11 mouse cellular contexts compared by ENCODE assay signal in the genomic region with DNA sequence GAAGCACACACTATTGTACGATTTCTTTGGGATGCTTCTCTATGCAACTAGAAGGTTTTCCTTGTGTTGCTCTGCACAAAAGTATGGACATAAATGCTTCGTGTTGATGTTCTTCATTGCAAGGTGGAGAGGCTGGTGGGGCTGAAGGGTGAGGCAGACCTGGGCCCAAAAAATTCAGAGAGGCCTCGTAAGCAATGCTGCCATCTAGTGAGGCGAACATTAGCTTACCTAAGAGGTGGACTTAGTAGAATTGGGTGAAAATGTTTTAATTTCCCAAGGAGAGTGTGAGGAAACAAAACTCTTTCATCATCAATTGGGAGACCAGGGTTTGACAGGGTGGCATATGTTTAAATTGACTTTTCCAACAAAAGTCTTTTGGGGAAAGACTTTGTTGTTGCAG.
DNase-seq lines count a peak whose midpoint lies in the region; ATAC-seq and TF ChIP-seq lines count a peak whose summit lies in the region.
"Had no signal": no experiment of that assay in that cellular context is flagged by ENCODE, and none has a peak within 500 bp of the region (broad histone marks: within the 10 kb centered on the region; RNA-seq: fewer than 3 reads in every experiment).

No protein-coding gene starts in this region.

- H3K27me3 ChIP-seq in hindbrain, postnatal 0 days (ENCODE audit: insufficient read depth, low read length): no peaks in the 10 kb centered on the region
- no peaks in the 10 kb centered on the region for H3K27me3 ChIP-seq in hindbrain, embryonic 13.5 days
- H3K27me3 ChIP-seq: liver, embryonic 15.5 days had no signal

- peak; percentile 55 for TF ChIP-seq CTCF in hindbrain, postnatal 0 days (IDR thresholded peaks at IDR 0.05; ENCODE audit: low read depth)

- H3K9me3 ChIP-seq in hindbrain, postnatal 0 days (ENCODE audit: low read length): no peaks in the 10 kb centered on the region
- H3K9me3 ChIP-seq in hindbrain, embryonic 13.5 days: no peaks in the 10 kb centered on the region
- H3K9me3 ChIP-seq: liver, embryonic 15.5 days had no signal

- H3K36me3 ChIP-seq in hindbrain, postnatal 0 days (ENCODE audit: insufficient read depth, low read length): no peaks in the 10 kb centered on the region
- H3K36me3 ChIP-seq in hindbrain, embryonic 13.5 days: no peaks in the 10 kb centered on the region
- H3K36me3 ChIP-seq: liver, embryonic 15.5 days had no signal

- peak; percentile 19 for DNase-seq in cerebellum, adult 8-10 months
- no peak for DNase-seq in cerebellum, adult 11 months
- peak; percentile 48 for DNase-seq in hindbrain, postnatal 0 days (ENCODE audit: low spot score)
- DNase-seq in right cerebral cortex, adult 2 months (ENCODE audit: low spot score in 2 of 2): peak; percentile 5 to 7
- DNase-seq in right cerebral cortex, postnatal 36 days (ENCODE audit: low spot score in 2 of 2): no peak
- no peak for DNase-seq in spleen, adult 18-20 months
- DNase-seq: gastrocnemius, postnatal 36 days had no signal

- no peak for ATAC-seq in hindbrain, postnatal 0 days
- ATAC-seq in hindbrain, embryonic 13.5 days (ENCODE audit: low FRiP score): no peak
- ATAC-seq in activated CD4-positive, CD25-positive, alpha-beta regulatory T cell, adult 4 months: no peak
- ATAC-seq: midbrain, embryonic 16.5 days had no signal

- H3K4me3 ChIP-seq in hindbrain, postnatal 0 days (ENCODE audit: low read length): no peak overlapping the region
- no peak overlapping the region for H3K4me3 ChIP-seq in hindbrain, embryonic 13.5 days
- H3K4me3 ChIP-seq: liver, embryonic 15.5 days had no signal

- H3K4me1 ChIP-seq in hindbrain, postnatal 0 days (ENCODE audit: insufficient read depth, low read length): no peaks in the 10 kb centered on the region
- peaks cover 8% of the 10 kb centered on the region; the same call in 1 of the 2 replicates for H3K4me1 ChIP-seq in hindbrain, embryonic 13.5 days (replicated peaks)
- H3K4me1 ChIP-seq: liver, embryonic 15.5 days had no signal

- no peak overlapping the region for H3K4me2 ChIP-seq in hindbrain, postnatal 0 days (ENCODE audit: low read depth, low read length)
- H3K4me2 ChIP-seq in hindbrain, embryonic 13.5 days: no peak overlapping the region
- H3K4me2 ChIP-seq: liver, embryonic 15.5 days had no signal

- WGBS in hindbrain, postnatal 0 days: 58% methylated on average over 4 of the region's 4 CpGs
- WGBS in hindbrain, embryonic 13.5 days: 66% methylated on average over 4 of the region's 4 CpGs

- H3K9ac ChIP-seq in hindbrain, postnatal 0 days (replicated peaks; ENCODE audit: low read length): no peak overlapping the region
- no peak overlapping the region for H3K9ac ChIP-seq in hindbrain, embryonic 13.5 days
- H3K9ac ChIP-seq: liver, embryonic 15.5 days had no signal

- H3K27ac ChIP-seq in hindbrain, postnatal 0 days: no peak overlapping the region
- no peak overlapping the region for H3K27ac ChIP-seq in hindbrain, embryonic 13.5 days
- H3K27ac ChIP-seq: liver, embryonic 15.5 days had no signal

Comparison
In these comparisons a context has a peak if more than half of its experiments do, and no peak if none do; other contexts are left out.
1. DNase-seq: peak in cerebellum, adult 8-10 months (single experiment), hindbrain, postnatal 0 days (single experiment) and right cerebral cortex, adult 2 months (2 of 2); none in cerebellum, adult 11 months (single experiment), right cerebral cortex, postnatal 36 days (0 of 2) and spleen, adult 18-20 months (0 of 2).